Mouse (Mus musculus) cortical plate, adult 2 months (tissue): Measurements from ENCODE around the gene Trappc3.

Source experiments
- CTCF ChIP-seq: fragments of 200-500 bp; IDR thresholded peaks from 2 replicates; pipeline ENCODE4 v1.5.1; 2011; ENCODE audit warnings: mild to moderate bottlenecking, control low read depth, low read length; ENCODE audit not compliant: insufficient read depth; ENCODE audit errors: extremely low read depth
- POLR2A ChIP-seq: fragments of 200-500 bp; IDR thresholded peaks from 2 replicates; pipeline ENCODE4 v1.6.1; 2011; ENCODE audit warnings: mild to moderate bottlenecking, low read length, control low read depth; ENCODE audit not compliant: insufficient read depth; ENCODE audit errors: extremely low read depth

DNA sequence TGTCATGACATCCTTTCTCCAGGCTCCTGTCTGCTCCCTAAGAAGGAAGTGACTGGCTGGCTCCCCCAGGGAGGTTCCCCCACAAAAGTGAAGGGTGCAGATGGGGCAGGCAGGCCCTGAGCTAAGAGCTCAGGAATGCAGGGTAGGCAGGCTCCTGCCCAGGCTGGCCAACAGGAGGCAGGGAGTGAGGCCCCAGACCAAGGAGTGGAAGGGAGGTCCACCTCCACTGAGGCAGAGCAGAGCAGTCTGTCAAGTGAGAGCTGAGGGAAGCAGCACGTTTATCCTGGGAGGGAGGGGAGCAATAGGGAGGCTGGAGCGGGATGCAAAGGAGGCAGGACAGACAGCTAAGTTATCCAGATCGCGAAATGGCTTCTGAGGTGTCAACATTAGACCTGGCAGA, 11.5 kb upstream of the Trappc3 start:
- TF ChIP-seq CTCF (no peak), POLR2A (no peak)
